Mouse (Mus musculus) liver, embryonic 16.5 days (tissue): ENCODE measurements around the gene Dgkq. TPM values are rescaled to one million over a fixed set of nuclear protein-coding genes. Genes with fewer than 3 reads are reported as not detected.

ENCODE experiments used
- ATAC-seq: fragments of 200-750 bp; cut with Nextera tagmentation; 2 replicates; pipeline ENCODE4 v1.8.0; 2017; ENCODE audit warnings: low read depth, mild to moderate bottlenecking, moderate number of reproducible peaks, moderate library complexity
- H3K27ac ChIP-seq: fragments of 300-500 bp; sonication (generic); 2 replicates; pipeline ENCODE4 v1.5.1; 2014; ENCODE audit warnings: mild to moderate bottlenecking, low read length
- H3K27me3 ChIP-seq: fragments of 300-500 bp; sonication (generic); 2 replicates; pipeline ENCODE4 v1.6.1; 2014; ENCODE audit warnings: low read depth, low read length, mixed read lengths; ENCODE audit not compliant: control insufficient read depth, insufficient read depth
- H3K36me3 ChIP-seq: fragments of 300-500 bp; sonication (generic); 2 replicates; pipeline ENCODE4 v1.6.1; 2014; ENCODE audit warnings: mild to moderate bottlenecking; ENCODE audit not compliant: control insufficient read depth, insufficient read depth
- H3K4me1 ChIP-seq: fragments of 300-500 bp; sonication (generic); 2 replicates; pipeline ENCODE4 v1.6.1; 2014; ENCODE audit warnings: low read depth, low read length, mixed read lengths; ENCODE audit not compliant: control insufficient read depth
- H3K4me2 ChIP-seq: fragments of 300-500 bp; sonication (generic); 2 replicates; pipeline ENCODE4 v1.6.1; 2014; ENCODE audit warnings: low read depth, low read length, mixed read lengths
- H3K4me3 ChIP-seq: fragments of 300-500 bp; sonication (generic); 2 replicates; pipeline ENCODE4 v1.5.1; 2014; ENCODE audit warnings: low read depth, mild to moderate bottlenecking, low read length
- H3K9ac ChIP-seq: fragments of 300-500 bp; sonication (generic); 2 replicates; pipeline ENCODE4 v1.6.1; 2014; ENCODE audit warnings: low read depth, low read length
- H3K9me3 ChIP-seq: fragments of 300-500 bp; sonication (generic); replicated peaks from 2 replicates; pipeline ENCODE4 v1.6.1; 2016; ENCODE audit warnings: low read length; ENCODE audit not compliant: control insufficient read depth
- WGBS: fragments of 180-500 bp; shearing (Covaris S2); extraction: QIAGEN DNeasy Blood & Tissue Kit; methylation state at CpG from one replicate; pipeline ENCODE4 v1.1.7; 2014; ENCODE audit not compliant: insufficient replicate concordance; 5-methylcytosine and 5-hydroxymethylcytosine counted together
- polyA plus RNA-seq: library from polyadenylated mRNA; unstranded; fragments of >200 nt; fragmentation: Nextera tagmentation; extraction: Ambion mirVana; gene quantifications from 2 replicates; pipeline ENCODE4 v1.2.1, GENCODE M21; 2015

Gene Dgkq
- polyA plus RNA-seq, 1 experiment from 2014 or later, result 3.4 TPM

DNA sequence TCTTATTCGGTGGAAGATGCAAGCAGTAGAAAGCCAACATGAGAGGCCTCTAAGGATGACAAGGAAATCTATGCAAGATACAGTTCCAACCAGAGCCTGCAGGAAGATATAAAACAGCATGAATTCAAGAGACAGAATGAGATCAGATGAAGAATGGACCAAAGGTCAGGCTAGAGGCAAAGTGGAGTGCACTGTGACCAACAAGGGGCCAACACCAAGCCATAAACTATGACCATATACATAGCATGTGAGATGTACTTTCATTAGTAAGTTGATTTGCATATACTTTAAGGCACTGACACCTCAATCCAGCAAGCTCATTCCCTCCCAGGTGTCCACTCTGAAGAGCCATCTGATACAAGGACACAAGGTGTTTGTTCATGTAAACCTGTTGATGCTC is 59.0 kb downstream of the Dgkq start:
- no peak overlapping the region for H3K4me2 ChIP-seq
- no peaks in the 10 kb centered on the region for H3K4me1 ChIP-seq
- H3K9ac ChIP-seq, result no peak overlapping the region
- no peak for ATAC-seq
- H3K36me3 ChIP-seq, result peaks cover 60% of the 10 kb centered on the region
- H3K27me3 ChIP-seq, result no peaks in the 10 kb centered on the region
- no peak overlapping the region for H3K27ac ChIP-seq
- no peak overlapping the region for H3K4me3 ChIP-seq
- no peaks in the 10 kb centered on the region for H3K9me3 ChIP-seq
- 93% methylated on average over 1 of the region's 1 CpGs for WGBS

GRCm38 (mm10) chr5:108602537-108602936 is 66.9 kb downstream of the Dgkq start:
- Histone ChIP-seq H3K27me3 (no peaks in the 10 kb centered on the region), H3K9me3 (no peaks in the 10 kb centered on the region), H3K4me1 (no peaks in the 10 kb centered on the region), H3K4me3 (no peak overlapping the region), H3K4me2 (no peak overlapping the region), H3K9ac (no peak overlapping the region), H3K36me3 (peaks cover 58% of the 10 kb centered on the region), H3K27ac (no peak overlapping the region)
- no peak for ATAC-seq
- 76% methylated on average over 9 of the region's 9 CpGs for WGBS

- H3K9ac ChIP-seq, result no peak overlapping the region
- ATAC-seq, result no peak
Measured at GRCm38 (mm10) chr5:108599923-108600322, 69.5 kb downstream of the Dgkq start.

More at GRCm38 (mm10) chr5:108599923-108600322, 69.5 kb downstream of the Dgkq start:
- no peak overlapping the region for H3K4me2 ChIP-seq
- H3K36me3 ChIP-seq, result peaks cover 52% of the 10 kb centered on the region
- no peak overlapping the region for H3K27ac ChIP-seq
- no peaks in the 10 kb centered on the region for H3K27me3 ChIP-seq
- 71% methylated on average over 1 of the region's 1 CpGs for WGBS
- no peaks in the 10 kb centered on the region for H3K9me3 ChIP-seq
- H3K4me1 ChIP-seq, result no peaks in the 10 kb centered on the region
- H3K4me3 ChIP-seq, result no peak overlapping the region

Other genes starting within 250 kb of the Dgkq start
- gene Atp5k, start 235.2 kb downstream of the Dgkq start, polyA plus RNA-seq, result 197 and 235 TPM in 2 replicates
- 0.21 and 0.35 TPM in 2 replicates for gene Mfsd7a, start 220.8 kb downstream of the Dgkq start, polyA plus RNA-seq
- 5.9 and 6.1 TPM in 2 replicates for gene Pcgf3, start 208.4 kb downstream of the Dgkq start, polyA plus RNA-seq
- gene Cplx1, start 119.6 kb downstream of the Dgkq start, polyA plus RNA-seq, result 0.04 TPM in 1 of 2 replicates, not detected in the other
- gene Gak, start 39.9 kb downstream of the Dgkq start, polyA plus RNA-seq, result 27.2 and 27.5 TPM in 2 replicates
- 10.0 and 10.8 TPM in 2 replicates for gene Tmem175, start 39.9 kb downstream of the Dgkq start, polyA plus RNA-seq
- 5.0 and 5.8 TPM in 2 replicates for gene Idua, start 9.3 kb downstream of the Dgkq start, polyA plus RNA-seq
- gene Slc26a1, start 5.9 kb upstream of the Dgkq start, polyA plus RNA-seq, result 20.7 and 23.7 TPM in 2 replicates
- gene Fgfrl1, start 22.7 kb upstream of the Dgkq start, polyA plus RNA-seq, result 2.3 and 2.9 TPM in 2 replicates
- 2.3 and 2.4 TPM in 2 replicates for gene Rnf212, start 105.3 kb upstream of the Dgkq start, polyA plus RNA-seq
- 0.12 TPM in 1 of 2 replicates, not detected in the other for gene Tmed11, start 125.7 kb upstream of the Dgkq start, polyA plus RNA-seq
- gene Vmn2r8, start 139.2 kb upstream of the Dgkq start, polyA plus RNA-seq, result not detected in 2 replicates
- gene Vmn2r9, start 182.9 kb upstream of the Dgkq start, polyA plus RNA-seq, result not detected in 2 replicates